Mouse (Mus musculus) monocyte, adult 5-6 weeks (primary cell): ENCODE results near the gene Nemp1. TPM values are rescaled to one million over a fixed set of nuclear protein-coding genes. Genes with fewer than 3 reads are reported as not detected.
A peak's percentile ranks its signal among the peaks of the same experiment; 100 is the strongest.

Experiments used
- ATAC-seq: fragments of 153-309, 156-312 bp; replicated peaks from 2 replicates; pipeline ENCODE4 v1.8.0; 2017; ENCODE audit warnings: mild to moderate bottlenecking; ENCODE audit not compliant: low TSS enrichment, insufficient number of reproducible peaks, severe bottlenecking, poor library complexity, low FRiP score
- total RNA-seq: library from RNA; stranded (forward); fragments of 200-1000, 200-491, 200-594 nt; gene quantifications from 3 replicates; pipeline ENCODE4 v1.2.3, GENCODE M21; 2017

The Nemp1 gene
- 16.1 to 28.4 TPM (median 17.2 TPM) in 3 replicates for total RNA-seq

DNA sequence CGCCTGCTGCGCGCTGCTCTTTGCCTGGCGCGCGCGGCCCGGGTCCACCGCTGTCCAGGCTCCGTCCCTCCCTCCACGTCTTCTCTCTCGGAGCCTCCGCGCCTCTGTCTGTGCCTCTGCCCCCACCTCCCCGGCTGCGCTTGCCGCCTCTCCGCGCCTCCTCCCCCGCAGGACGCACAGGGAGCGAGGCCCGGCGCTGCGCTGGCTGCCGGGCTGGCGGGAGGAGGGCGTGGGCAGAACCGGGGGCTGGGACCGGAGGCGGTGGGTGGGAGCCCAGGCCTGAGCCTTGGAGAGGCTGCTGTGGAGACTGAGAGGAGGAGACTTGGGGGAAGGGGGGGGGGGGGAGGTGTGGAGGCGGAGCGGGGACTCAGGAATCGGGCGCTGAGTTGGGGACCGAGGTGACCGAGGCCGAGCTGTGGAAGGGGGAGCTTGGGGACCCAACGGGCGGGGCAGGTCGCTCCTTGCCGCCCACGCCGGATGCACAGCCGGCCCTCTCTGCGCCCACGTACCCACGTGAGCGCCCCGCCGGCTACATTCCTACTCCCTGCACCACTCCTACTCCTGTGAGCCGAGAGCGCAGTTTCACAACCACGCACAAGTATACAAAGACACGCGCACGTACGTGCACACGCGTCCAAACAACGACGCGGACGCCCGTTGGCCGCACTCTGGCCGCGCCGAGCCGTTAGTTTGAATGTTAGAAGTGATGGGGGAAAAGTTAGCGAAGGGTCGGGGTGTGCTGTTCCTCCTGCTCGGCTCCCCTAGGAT, at the start of gene Nemp1:
Gene Nemp1, plus strand, starts transcription at position 401 of the 768 bp plus-strand sequence.
- ATAC-seq = peak; percentile 36

DNA sequence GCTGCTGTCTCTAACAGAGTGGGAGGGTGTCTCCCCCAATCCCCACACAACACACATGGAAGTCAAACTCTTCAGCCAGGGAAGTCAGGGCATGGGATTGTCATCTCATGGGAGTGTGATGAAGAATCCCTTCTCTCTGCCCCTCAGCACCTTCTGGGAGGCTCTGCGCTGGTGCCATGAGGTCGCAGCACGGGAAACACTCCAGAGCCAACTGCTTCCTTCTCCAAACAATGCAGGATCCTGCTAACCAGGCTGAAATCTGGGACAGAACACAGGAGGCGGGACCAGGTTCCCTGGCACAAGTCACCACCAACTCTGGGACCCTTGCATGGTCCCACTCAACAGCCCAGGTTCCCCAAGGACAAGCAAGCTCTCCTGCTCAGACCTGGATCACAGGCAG, 49.4 kb upstream of the Nemp1 start:
- no peak for ATAC-seq

DNA sequence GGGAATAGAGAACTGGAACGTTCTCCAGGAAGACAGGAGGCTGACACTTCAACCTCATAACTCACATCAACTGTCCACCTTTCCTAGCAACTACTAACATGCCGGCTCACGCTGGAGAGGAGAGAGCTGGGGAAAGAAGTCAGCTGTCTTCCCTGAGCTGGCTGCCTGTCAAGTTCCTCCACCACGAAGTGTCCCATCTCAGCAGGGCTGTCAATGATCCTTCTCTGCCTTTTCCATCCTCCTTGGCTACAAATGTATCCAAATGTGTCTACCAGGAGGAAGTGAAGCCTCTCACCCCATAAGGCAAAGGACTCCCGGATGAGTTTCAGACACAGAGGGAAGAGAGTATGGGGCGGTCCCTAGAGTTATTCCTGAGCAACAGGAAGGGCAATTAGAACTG, 48.5 kb upstream of the Nemp1 start:
- no peak for ATAC-seq

DNA sequence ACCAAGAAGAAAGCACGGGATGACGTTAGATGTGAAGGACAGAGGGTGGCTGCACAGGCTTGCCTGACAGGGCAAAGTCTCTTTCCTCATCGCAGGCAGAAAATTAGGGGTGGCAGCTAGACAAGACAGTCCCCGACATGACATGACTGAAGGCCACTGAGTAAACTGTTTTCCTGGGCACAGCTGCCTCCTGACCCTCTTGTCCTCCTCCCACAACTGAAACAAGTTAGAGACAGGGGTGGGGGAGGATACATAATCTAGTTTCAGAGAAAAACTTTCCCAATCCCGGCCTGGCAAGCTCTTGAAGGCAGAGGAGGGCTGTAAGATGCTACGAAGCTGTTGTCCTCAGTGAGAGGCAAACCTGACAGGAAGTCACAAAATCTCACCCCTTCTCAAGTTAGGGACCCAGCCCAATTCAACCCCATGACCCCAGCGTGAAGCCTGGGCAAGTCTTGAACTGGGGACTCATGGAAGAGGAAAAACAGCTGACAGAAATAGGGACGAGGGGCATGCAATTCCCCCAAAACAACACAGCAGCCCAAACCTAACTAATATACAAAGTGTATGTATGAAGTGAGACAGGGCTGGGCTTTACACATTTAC, 47.5 kb upstream of the Nemp1 start:
- no peak for ATAC-seq

DNA sequence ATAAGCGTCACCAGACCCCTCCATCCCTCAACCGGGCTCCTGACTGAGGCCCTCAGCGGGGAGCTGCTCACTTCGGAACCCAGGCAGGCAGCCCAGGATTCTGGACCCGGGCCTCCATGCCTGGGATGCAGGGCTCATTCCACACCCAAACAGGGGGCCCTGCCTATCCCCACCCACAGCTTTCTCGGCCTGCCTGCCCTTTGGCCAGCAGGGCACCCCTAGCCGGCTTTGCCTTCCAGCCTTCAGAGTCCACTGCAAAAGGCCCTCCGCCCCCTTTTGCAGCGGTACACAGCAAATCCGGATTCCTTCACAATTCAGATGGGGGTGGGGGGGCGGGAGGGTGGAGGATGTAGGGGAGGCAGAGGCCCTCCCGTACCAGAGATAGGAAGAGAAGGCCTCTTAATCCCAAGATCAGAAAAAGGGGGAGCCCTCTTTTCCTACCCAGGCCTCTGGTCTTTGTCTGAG, 46.7 kb upstream of the Nemp1 start:
- ATAC-seq = no peak

DNA sequence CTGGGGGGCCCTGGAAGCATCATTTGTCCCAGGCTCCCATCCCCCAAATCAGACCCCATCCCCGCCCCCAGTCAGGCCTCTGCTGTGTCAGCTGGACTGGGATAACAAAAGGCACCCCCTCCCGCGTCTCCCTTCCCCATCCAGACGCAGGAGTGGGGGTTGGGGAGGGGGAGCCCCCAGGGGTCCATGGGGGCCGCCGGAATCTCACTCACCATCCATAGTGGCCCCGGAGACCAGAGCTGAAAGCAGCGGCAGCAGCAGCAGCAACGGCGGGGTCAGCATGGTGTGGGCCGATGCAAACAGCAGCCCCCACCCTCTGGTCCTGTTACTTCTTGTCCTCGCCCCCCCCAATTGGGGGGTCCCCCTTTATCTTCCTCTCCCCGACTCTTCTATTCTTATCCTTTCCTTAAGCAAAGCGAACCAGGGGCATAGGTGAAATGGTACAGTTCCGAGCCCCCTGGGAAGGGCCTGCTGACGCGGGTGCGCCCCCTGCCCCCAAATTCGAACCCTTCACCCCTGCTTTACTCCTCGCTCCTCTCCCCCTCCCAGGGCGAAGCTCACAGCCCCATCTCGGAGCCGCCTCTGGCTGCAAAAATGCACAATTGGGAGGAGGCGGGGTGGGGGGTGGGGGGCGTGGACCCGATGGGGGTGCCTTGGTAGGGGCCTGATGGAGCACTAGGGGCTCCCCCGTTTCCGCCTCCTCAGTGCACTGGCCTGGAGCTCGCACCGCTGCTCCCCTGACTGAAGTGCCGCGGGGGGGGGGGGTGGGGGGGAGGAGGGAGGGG, 46.1 kb upstream of the Nemp1 start, which contains the start of gene Lrp1:
Gene Lrp1, minus strand, starts transcription at position 743 of the 785 bp plus-strand sequence.
- 0 out of 2 replicates have a peak, but pooled peaks have one; percentile 1 for ATAC-seq

DNA sequence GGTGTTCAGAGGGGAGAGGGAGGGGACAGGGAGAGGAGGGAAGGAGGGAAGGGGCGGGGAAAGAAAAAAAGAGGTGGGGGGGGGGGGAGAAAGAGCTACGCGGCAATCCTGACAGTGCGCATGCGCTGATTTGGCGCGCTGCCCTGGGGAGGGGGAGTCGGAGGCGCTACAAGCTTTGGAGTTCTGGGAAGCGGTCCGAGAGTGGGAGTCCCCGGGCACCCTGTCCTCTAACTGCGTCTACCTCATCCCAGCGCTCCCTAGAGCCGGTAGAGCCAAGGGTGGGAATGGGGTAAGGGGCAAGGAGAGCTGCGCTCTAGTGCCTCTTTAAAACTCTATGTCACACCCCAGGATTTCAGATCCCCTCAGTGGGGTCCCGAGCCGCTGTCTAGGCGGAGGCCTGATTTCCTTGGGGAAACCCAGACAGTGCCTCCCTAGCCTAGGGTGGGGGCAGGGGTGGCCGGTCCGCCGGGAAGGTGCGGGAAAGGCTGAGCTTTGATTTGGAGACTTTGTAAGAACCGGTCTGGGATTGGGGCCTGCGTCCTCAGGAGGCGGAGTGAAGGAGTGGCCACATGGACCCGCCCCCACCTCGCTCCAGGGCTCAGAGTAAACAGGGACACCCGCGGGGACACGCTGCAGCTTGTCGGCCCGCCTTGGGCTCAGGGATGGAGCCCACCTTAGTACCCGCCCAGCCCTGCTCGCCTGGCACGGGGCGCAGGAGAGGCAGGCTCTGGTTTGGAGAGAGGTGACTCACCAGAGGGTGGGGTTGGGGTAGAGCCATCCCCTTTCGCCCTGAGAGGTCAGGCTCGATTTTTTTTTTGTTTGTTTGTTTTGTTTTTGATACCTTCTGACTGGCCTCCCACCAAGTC, 45.3 kb upstream of the Nemp1 start:
- ATAC-seq = peak; percentile 72

DNA sequence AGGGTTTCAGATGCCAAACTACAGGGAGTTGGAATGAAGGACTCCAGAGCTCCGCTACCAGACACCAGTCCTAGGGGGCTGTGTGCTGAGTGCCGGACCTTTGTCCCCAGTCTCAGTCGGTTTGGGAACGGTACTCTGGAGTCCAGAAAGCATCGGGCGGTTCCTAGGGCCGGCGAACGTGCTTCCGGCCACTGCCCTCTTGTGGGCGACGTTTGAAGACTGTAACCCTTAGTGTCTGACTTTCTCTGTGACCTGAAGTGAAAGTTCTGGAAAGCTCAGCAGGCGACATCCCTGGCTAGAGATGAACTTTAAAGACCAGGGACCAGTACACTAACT, 44.7 kb upstream of the Nemp1 start:
- peak; percentile 40 for ATAC-seq

DNA sequence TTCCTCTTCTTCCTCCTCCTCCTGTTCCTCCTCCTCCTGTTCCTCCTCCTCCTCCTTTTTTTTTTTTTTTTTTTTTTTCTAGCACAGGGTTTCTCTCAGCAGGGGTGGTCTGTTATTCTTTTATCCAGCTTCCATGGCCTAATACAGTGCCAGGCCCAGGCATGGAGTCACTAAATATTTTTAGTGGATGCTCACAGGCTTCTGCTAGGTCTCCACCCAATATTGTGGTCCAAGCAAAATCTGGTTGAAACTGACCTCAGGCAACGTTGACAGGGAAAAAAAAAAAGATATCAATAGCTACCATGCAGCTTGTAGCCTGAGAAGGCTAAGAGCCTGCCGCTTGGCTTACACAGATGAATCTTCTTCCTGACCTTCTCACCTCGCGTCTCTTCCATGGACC, 44.0 kb upstream of the Nemp1 start:
- ATAC-seq = no peak

DNA sequence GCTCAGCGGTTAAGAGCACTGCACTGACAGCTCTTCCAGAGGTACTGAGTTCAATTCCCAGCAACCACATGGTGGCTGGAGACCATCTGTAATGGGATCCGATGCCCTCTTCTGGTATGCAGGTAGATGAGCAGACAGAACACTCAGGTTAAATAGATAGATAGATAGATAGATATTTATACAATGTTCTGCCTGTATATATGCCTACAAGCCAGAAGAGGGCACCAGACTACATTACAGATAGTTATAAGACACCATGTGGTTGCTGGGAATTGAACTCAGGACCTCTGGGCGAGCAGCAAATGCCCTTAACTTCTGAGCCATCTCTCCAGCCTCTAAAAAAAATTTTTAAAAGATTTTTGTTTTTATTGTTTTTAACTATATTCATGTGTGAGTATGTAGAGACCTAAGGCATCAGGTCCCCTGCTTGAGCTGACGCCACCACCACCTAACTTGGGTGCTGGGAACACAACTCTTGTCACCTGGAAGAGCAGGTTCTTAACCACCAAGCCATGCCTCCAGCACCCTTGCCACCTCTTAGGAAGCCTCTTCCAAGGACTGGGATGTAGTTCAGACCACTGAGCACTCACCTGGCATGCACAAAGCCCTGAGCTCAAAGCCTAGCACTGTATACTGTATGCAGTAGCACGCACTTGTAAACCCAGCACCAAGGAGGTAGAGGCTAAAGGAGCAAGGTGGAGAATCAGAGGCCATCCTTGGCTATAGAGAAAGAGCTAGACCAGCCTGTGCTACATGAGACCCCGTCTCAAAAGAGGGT, 43.1 kb upstream of the Nemp1 start:
- no peak for ATAC-seq

DNA sequence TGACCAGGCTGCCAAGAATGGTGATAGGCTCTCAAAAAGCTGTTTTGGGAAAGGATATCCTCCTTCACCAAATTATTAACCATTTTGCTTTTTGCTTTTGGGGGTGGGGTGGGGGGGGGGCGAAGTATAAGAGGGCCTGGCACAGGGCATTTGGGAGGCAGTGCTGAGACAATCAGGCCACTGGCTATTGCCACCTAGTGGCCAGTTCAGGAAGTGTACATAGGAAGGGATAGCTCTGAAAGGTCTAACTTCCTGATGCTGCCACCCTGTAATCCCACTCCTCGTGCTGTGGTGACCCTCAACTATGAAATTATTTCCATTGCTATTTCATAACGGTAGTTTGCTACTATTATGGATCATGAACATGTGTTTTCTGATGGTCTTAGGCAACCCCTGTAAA, 40.3 kb upstream of the Nemp1 start:
- 0 out of 2 replicates have a peak, but pooled peaks have one; percentile 36 for ATAC-seq

DNA sequence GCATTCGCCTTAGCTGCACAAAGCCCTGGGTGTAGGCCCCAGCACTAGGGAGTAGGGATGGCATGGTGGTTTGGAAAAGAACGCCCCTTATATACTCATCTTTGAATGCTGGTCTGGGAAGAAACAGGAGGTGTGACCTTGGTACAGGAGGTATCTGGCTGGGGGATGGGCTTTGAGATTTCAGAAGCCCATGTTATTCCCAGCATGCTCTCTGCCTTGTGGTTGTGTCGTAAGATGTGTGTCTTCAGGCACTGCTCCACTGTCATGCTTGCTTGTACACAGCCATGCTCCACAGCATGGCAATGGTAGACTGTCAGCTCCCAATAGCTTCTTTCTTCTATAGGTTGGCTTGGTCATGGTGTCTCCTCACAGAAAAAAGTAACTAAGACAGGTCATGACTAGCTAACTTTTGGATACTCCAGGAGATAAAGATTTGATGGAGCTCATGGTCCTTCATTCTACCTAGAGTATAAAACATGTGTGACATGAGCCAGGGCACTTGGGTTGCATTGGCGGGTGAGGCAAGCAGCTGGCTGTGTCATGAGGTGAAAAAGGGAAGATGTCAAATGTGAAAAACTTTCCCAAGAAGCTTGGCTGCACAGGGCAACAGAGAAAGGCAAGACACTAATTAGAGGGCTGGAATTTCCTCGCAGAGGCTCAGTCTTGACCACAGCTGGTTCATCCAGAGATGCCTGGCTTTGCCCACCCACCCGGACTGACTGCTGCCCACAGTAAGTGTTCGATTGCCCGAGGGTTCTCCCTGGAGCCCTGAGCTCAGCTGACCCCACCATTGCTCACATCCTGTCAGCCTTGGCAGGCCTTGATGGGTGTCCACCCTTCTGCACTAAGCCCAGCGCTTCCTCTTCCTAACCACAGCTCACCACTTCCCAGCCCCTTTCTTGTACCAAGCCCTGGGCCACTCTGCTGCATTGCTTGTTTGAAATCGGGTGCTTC, 35.2 kb upstream of the Nemp1 start:
- peak; percentile 90 for ATAC-seq

DNA sequence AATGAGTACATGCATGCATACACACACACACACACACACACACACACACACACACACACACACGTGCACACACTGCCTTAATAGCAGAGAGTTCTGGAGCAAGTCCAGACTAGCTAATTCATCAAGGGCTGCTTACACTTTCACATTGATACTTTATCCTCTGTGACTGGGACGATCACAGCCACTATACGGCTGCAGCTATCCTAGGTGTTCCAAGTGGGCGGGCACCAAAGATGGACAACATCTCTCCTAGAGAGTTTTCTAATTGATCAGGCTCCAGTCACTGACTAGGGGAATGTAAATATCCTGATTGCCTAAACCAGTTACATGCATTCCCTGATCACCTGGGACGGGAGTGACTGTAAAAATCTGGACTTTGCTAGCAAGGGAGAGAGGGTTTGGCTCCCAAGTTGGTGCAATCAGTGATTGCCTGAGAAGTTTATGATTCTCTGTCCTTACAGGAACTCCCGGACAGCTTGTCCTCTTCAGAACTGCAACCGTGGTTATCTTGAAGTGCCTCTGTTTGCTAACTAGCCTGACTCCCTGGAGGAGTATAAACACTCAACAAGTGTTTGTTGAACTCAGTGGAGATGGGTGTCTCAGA, 33.9 kb upstream of the Nemp1 start:
- ATAC-seq = no peak

DNA sequence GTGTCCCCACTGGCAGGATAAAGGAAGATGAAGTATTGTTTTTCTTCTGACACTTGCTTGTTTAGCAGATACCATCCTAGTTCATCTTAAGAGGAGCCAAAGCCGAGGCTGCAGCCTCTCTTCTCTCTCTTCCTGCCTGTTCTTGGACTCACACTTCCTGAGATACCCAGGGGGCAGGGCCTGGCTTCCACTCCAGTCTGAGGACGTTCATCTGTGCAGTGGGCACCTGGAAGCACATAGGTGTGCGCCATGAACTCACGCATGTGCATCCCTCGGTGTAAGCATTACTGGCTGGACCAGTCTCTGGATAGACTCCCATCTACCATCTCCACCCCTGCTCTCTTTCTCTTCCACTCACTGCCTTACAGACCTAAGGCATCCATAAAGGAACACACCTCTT, 26.3 kb upstream of the Nemp1 start:
- ATAC-seq = no peak

DNA sequence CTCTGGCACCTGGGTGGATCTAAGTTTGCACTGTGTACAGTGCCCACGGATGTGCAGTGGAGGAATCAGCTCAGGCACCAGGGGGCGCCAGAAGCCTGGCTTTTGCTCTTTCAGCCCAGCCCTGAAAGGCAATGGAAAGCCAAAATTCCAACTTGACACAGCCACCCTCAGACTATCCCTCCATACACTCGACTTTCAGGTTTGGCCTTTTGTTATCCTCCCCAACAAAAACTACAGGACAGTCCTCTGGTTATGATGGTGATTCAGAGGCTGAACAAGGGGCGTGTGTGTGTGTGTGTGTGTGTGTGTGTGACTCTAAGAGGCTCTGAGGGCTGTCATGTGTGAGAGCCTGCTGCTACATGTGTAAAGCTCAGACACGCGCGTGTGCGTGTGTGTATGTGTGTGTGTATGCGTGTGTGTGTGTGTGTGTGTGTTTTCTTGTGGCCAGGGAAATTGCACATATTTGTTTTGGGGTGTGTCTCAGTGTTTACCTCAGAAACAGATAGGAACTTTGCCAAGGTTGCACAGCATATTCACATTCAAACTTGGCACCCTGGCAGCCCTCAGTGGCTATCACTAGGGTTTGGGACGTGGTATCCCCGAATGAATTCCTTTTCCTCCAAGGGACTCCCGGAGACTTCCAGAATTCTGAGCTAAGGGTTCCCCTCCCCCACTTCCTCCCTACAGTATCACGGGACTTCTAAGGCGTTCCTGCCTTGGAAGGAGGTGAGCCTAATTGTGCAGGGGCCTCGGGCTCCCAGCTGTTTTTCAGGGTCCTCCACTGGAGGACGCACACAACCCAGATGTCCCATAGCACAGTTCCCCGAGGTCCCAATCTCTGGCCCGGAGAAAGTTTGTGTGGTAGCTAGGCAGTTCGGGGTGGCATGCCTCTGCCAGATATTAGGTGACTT, 24.6 kb upstream of the Nemp1 start:
- peak; percentile 42 for ATAC-seq
